ENCODE assay signal across 11 mouse cellular contexts in genomic region chr10:95551752-95552151, GRCm38 (mm10). TPM values are rescaled to one million over a fixed set of nuclear protein-coding genes. Genes with fewer than 3 reads are reported as not detected.
A peak's percentile ranks its signal among the peaks of the same experiment; 100 is the strongest.
DNase-seq lines count a peak whose midpoint lies in the region; ATAC-seq and TF ChIP-seq lines count a peak whose summit lies in the region.
"Had no signal": no experiment of that assay in that cellular context is flagged by ENCODE, and none has a peak within 500 bp of the region (broad histone marks: within the 10 kb centered on the region; RNA-seq: fewer than 3 reads in every experiment).

No protein-coding gene starts in this region.

- peaks cover 8% of the 10 kb centered on the region; the same call in 1 of the 2 replicates for H3K4me1 ChIP-seq in forebrain, embryonic 13.5 days
- H3K4me1 ChIP-seq in forebrain, embryonic 12.5 days = 0 out of 2 replicates have a peak, but pooled peaks cover 6% of the 10 kb centered on the region
- peaks cover 0 to 55% of the 10 kb centered on the region in 2 experiments; a peak in 3 of 4 replicates for H3K4me1 ChIP-seq in CH12.LX (ENCODE audit: control insufficient read depth in 1 of 2, insufficient read depth in 2 of 2)

- H3K79me2 ChIP-seq in CH12.LX (replicated peaks; ENCODE audit: control insufficient read depth, extremely low read depth, insufficient read depth, poor library complexity, severe bottlenecking) = peaks cover 9% of the 10 kb centered on the region; the same call in 1 of the 2 replicates

- H3K4me2 ChIP-seq in forebrain, embryonic 13.5 days = no peak overlapping the region
- no peak overlapping the region for H3K4me2 ChIP-seq in forebrain, embryonic 12.5 days
- no peak overlapping the region for H3K4me2 ChIP-seq in CH12.LX (ENCODE audit: insufficient read depth, low read depth, poor library complexity, severe bottlenecking)

- no peak for TF ChIP-seq EP300 in CH12.LX (IDR thresholded peaks at IDR 0.05; ENCODE audit: low read length)

- H3K27ac ChIP-seq in forebrain, embryonic 13.5 days = no peak overlapping the region
- H3K27ac ChIP-seq in forebrain, embryonic 12.5 days = no peak overlapping the region
- no peak overlapping the region for H3K27ac ChIP-seq in left cerebral cortex, adult 2 months
- H3K27ac ChIP-seq in CH12.LX (ENCODE audit: insufficient read depth, low read depth) = no peak overlapping the region

- no peak for DNase-seq in left cerebral cortex, adult 2 months (ENCODE audit: extremely low spot score in 1 of 2, low spot score in 2 of 2)
- DNase-seq in left cerebral cortex, postnatal 25 days (ENCODE audit: low spot score in 2 of 2) = no peak
- DNase-seq in CH12.LX (ENCODE audit: extremely low read depth) = no peak
- no peak for DNase-seq in kidney, postnatal 36 days
- DNase-seq in gastrocnemius, postnatal 14 days = no peak
- DNase-seq: gastrocnemius, postnatal 25 days; kidney, adult 11 months; lung, postnatal 4 days had no signal

- intact Hi-C loops in left cerebral cortex, adult 2 months (cut with DNase I) = loop anchor here (2.0 to 5.0 kb wide), 2 partner anchors 307 to 481 kb away; no protein-coding TSS in a partner anchor
- intact Hi-C loops in left cerebral cortex, postnatal 25 days (cut with DNase I) = loop anchor here (1.0 to 2.0 kb wide), 3 partner anchors 307 to 481 kb away; no protein-coding TSS in a partner anchor
- intact Hi-C loops in gastrocnemius, postnatal 14 days (cut with DNase I; ENCODE audit: low total_unique reads) = loop anchor here (10.0 kb wide), 2 partner anchors 243 to 483 kb away; no protein-coding TSS in a partner anchor

- TF ChIP-seq POLR2A in CH12.LX (IDR thresholded peaks at IDR 0.05; ENCODE audit: low read depth, low read length) = no peak

- peak; percentile 17; the same call in 1 of the 2 replicates for ATAC-seq in forebrain, embryonic 13.5 days
- no peak for ATAC-seq in forebrain, embryonic 12.5 days (ENCODE audit: low FRiP score)
- ATAC-seq in inflammation-experienced regulatory T-cells, adult 6 months = peak; percentile 58

- H3K9ac ChIP-seq in forebrain, embryonic 13.5 days = no peak overlapping the region
- H3K9ac ChIP-seq in forebrain, embryonic 12.5 days = no peak overlapping the region
- H3K9ac ChIP-seq in CH12.LX (ENCODE audit: insufficient read depth, low read depth) = no peak overlapping the region

- dilution Hi-C loops in CH12.LX (cut with MboI; ENCODE audit: extremely low pct_ligation_motif_present, extremely low pct_unique_long_range_greater_than_20kb, low sequenced_read_pairs) = no loop called here

- H3K9me3 ChIP-seq in forebrain, embryonic 13.5 days (replicated peaks) = no peaks in the 10 kb centered on the region
- H3K9me3 ChIP-seq in forebrain, embryonic 12.5 days = no peaks in the 10 kb centered on the region
- H3K9me3 ChIP-seq in CH12.LX (replicated peaks; ENCODE audit: low read length) = no peaks in the 10 kb centered on the region

- peak; percentile 60 for TF ChIP-seq CTCF in left cerebral cortex, adult 2 months (IDR thresholded peaks at IDR 0.05)
- peak; percentile 26 to 61; a peak in 2 of 4 replicates for TF ChIP-seq CTCF in CH12.LX (conservative IDR thresholded peaks at IDR 0.05 in 1 of 2, IDR thresholded peaks at IDR 0.05 in 1 of 2; ENCODE audit: low read depth in 2 of 2, low read length in 2 of 2)

- no peak overlapping the region for H3K4me3 ChIP-seq in forebrain, embryonic 13.5 days
- H3K4me3 ChIP-seq in forebrain, embryonic 12.5 days (replicated peaks) = no peak overlapping the region
- no peak overlapping the region for H3K4me3 ChIP-seq in left cerebral cortex, adult 2 months
- no peak overlapping the region for H3K4me3 ChIP-seq in CH12.LX (replicated peaks in 1 of 3; ENCODE audit: low read depth in 2 of 3, low read length in 2 of 3, poor library complexity in 1 of 3)

- in situ Hi-C loops in CH12.LX (cut with MboI; ENCODE audit: low pct_ligation_motif_present, low pct_unique_long_range_greater_than_20kb, low sequenced_read_pairs) = loop anchor here (25.0 kb wide), 1 partner anchor 486 kb away; no protein-coding TSS in a partner anchor

- no peaks in the 10 kb centered on the region for H3K27me3 ChIP-seq in forebrain, embryonic 13.5 days
- no peaks in the 10 kb centered on the region for H3K27me3 ChIP-seq in forebrain, embryonic 12.5 days
- H3K27me3 ChIP-seq in CH12.LX (replicated peaks) = no peaks in the 10 kb centered on the region

- peak; percentile 56 for TF ChIP-seq RAD21 in CH12.LX (IDR thresholded peaks at IDR 0.05; ENCODE audit: low read depth, low read length)

- peaks cover 34% of the 10 kb centered on the region for H3K36me3 ChIP-seq in forebrain, embryonic 13.5 days (ENCODE audit: poor library complexity, severe bottlenecking)
- peaks cover 33% of the 10 kb centered on the region for H3K36me3 ChIP-seq in forebrain, embryonic 12.5 days (replicated peaks)
- peaks cover 6 to 71% of the 10 kb centered on the region in 2 experiments for H3K36me3 ChIP-seq in CH12.LX (replicated peaks in 1 of 2; ENCODE audit: control insufficient read depth in 1 of 2, insufficient read depth in 1 of 2, low read length in 1 of 2)

TF ChIP-seq in CH12.LX, 34 proteins besides CTCF, POLR2A, EP300 and RAD21:
- TF ChIP-seq SMC3 (IDR thresholded peaks at IDR 0.05; ENCODE audit: low read depth, low read length) (peak; percentile 44), TCF12 (IDR thresholded peaks at IDR 0.05; ENCODE audit: low read depth, low read length) (no peak)

RNA-seq across cellular contexts. Expression of gene Nudt4, which starts 12.2 kb away (rescaled TPM):
- 76.6 and 76.7 TPM in 2 replicates for polyA plus RNA-seq in forebrain, embryonic 13.5 days (2015; fragmentation: Nextera tagmentation; extraction: Ambion mirVana)
- polyA plus RNA-seq in forebrain, embryonic 12.5 days (2016; fragmentation: Nextera tagmentation; extraction: Ambion mirVana) = 107 and 108 TPM in 2 replicates
- total RNA-seq in left cerebral cortex, adult 2 months (2021) = 100 to 1,000 TPM; 140 to 147 TPM
- total RNA-seq in left cerebral cortex, postnatal 25 days (2021) = 100 to 1,000 TPM; 146 to 170 TPM
- total RNA-seq in CH12.LX (2012; rRNA removed) (23.7 and 33.2 TPM in 2 replicates), CH12.LX (2014; rRNA removed) (38.0 and 39.2 TPM in 2 replicates)
- polyA plus RNA-seq in CH12.LX (2012; ENCODE audit: insufficient read length, low read depth) = 61.1 and 67.4 TPM in 2 replicates
- polyA plus RNA-seq in inflammation-experienced regulatory T-cells, adult 6 months (2017; shearing (Covaris generic)) = 10 to 100 TPM in 2 of 3 experiments, 1 to 10 TPM in 1; 9.7 to 17.0 (median 12.9) TPM
- total RNA-seq in gastrocnemius, postnatal 14 days (2021) = 100 to 1,000 TPM; 173 to 192 TPM

RNA-seq across cellular contexts. Expression of gene Ube2n, which starts 36.8 kb away (rescaled TPM):
- 482 and 484 TPM in 2 replicates for polyA plus RNA-seq in forebrain, embryonic 13.5 days (2015; fragmentation: Nextera tagmentation; extraction: Ambion mirVana)
- 439 and 463 TPM in 2 replicates for polyA plus RNA-seq in forebrain, embryonic 12.5 days (2016; fragmentation: Nextera tagmentation; extraction: Ambion mirVana)
- 100 to 1,000 TPM; 196 to 198 TPM for total RNA-seq in left cerebral cortex, adult 2 months (2021)
- total RNA-seq in left cerebral cortex, postnatal 25 days (2021) = 100 to 1,000 TPM; 184 to 202 TPM
- total RNA-seq in CH12.LX (2012; rRNA removed) = 71.9 and 117 TPM in 2 replicates
- 217 and 237 TPM in 2 replicates for total RNA-seq in CH12.LX (2014; rRNA removed)
- 243 and 265 TPM in 2 replicates for polyA plus RNA-seq in CH12.LX (2012; ENCODE audit: insufficient read length, low read depth)
- 100 to 1,000 TPM; 280 to 438 (median 366) TPM for polyA plus RNA-seq in inflammation-experienced regulatory T-cells, adult 6 months (2017; shearing (Covaris generic))
- 100 to 1,000 TPM in 1 of 2 experiments, 10 to 100 TPM in 1; 91.7 to 110 TPM for total RNA-seq in gastrocnemius, postnatal 14 days (2021)

RNA-seq across cellular contexts. Expression of gene Mrpl42, which starts 50.0 kb away (rescaled TPM):
- 303 and 331 TPM in 2 replicates for polyA plus RNA-seq in forebrain, embryonic 13.5 days (2015; fragmentation: Nextera tagmentation; extraction: Ambion mirVana)
- polyA plus RNA-seq in forebrain, embryonic 12.5 days (2016; fragmentation: Nextera tagmentation; extraction: Ambion mirVana) = 297 and 314 TPM in 2 replicates
- 10 to 100 TPM; 69.0 to 71.2 TPM for total RNA-seq in left cerebral cortex, adult 2 months (2021)
- total RNA-seq in left cerebral cortex, postnatal 25 days (2021) = 10 to 100 TPM; 67.1 to 72.1 TPM
- total RNA-seq in CH12.LX (2012; rRNA removed) = 161 and 198 TPM in 2 replicates
- total RNA-seq in CH12.LX (2014; rRNA removed) = 381 and 389 TPM in 2 replicates
- 197 and 223 TPM in 2 replicates for polyA plus RNA-seq in CH12.LX (2012; ENCODE audit: insufficient read length, low read depth)
- polyA plus RNA-seq in inflammation-experienced regulatory T-cells, adult 6 months (2017; shearing (Covaris generic)) = 100 to 1,000 TPM; 164 to 240 (median 184) TPM
- 100 to 1,000 TPM; 224 to 246 TPM for total RNA-seq in gastrocnemius, postnatal 14 days (2021)
